Mouse (Mus musculus) embryonic facial prominence, embryonic 13.5 days (tissue): ENCODE data around the gene Rpl7a. TPM values are rescaled to one million over a fixed set of nuclear protein-coding genes. Genes with fewer than 3 reads are reported as not detected.

Experiments used
- polyA plus RNA-seq: library from polyadenylated mRNA; unstranded; fragments of >200 nt; fragmentation: Nextera tagmentation; extraction: Ambion mirVana; gene quantifications from 2 replicates; pipeline ENCODE4 v1.2.1, GENCODE M21; 2015

Gene Rpl7a
- polyA plus RNA-seq, 1 experiment from 2014 or later = 711 TPM

Other genes starting within 250 kb of the Rpl7a start
- gene Lcn4, start 239.5 kb upstream of the Rpl7a start, polyA plus RNA-seq = not detected in 2 replicates
- gene Abo, start 45.8 kb upstream of the Rpl7a start, polyA plus RNA-seq = not detected in 2 replicates
- 32.9 and 33.1 TPM in 2 replicates for gene Surf6, start 7.9 kb upstream of the Rpl7a start, polyA plus RNA-seq
- gene Med22, start 87 bp upstream of the Rpl7a start, polyA plus RNA-seq = 55.1 and 60.5 TPM in 2 replicates
- 49.0 and 49.1 TPM in 2 replicates for gene Surf2, start 5.6 kb downstream of the Rpl7a start, polyA plus RNA-seq
- gene Surf1, start 5.8 kb downstream of the Rpl7a start, polyA plus RNA-seq = 54.1 and 63.3 TPM in 2 replicates
- 203 and 220 TPM in 2 replicates for gene Surf4, start 23.2 kb downstream of the Rpl7a start, polyA plus RNA-seq
- gene Stkld1, start 23.3 kb downstream of the Rpl7a start, polyA plus RNA-seq = 0.22 TPM in 1 of 2 replicates, not detected in the other
- 51.9 and 55.3 TPM in 2 replicates for gene Rexo4, start 53.6 kb downstream of the Rpl7a start, polyA plus RNA-seq
- not detected in 2 replicates for gene Adamts13, start 62.7 kb downstream of the Rpl7a start, polyA plus RNA-seq
- 78.0 and 80.0 TPM in 2 replicates for gene Cacfd1, start 99.2 kb downstream of the Rpl7a start, polyA plus RNA-seq
- gene Slc2a6, start 117.2 kb downstream of the Rpl7a start, polyA plus RNA-seq = 0.44 and 0.84 TPM in 2 replicates
- 3.5 and 6.4 TPM in 2 replicates for gene Mymk, start 161.4 kb downstream of the Rpl7a start, polyA plus RNA-seq
- 2.9 and 4.3 TPM in 2 replicates for gene Adamtsl2, start 168.6 kb downstream of the Rpl7a start, polyA plus RNA-seq
- 0.24 and 0.37 TPM in 2 replicates for gene Fam163b, start 231.7 kb downstream of the Rpl7a start, polyA plus RNA-seq